Mouse (Mus musculus) inflammation-experienced regulatory T-cells, adult 16 weeks (primary cell): ENCODE measurements around the gene Gm11084. TPM values are rescaled to one million over a fixed set of nuclear protein-coding genes. Genes with fewer than 3 reads are reported as not detected.

ENCODE experiments used
- polyA plus RNA-seq: library from polyadenylated mRNA; unstranded; fragments of 100-300 nt; shearing (Covaris generic); gene quantifications from one replicate; pipeline ENCODE4 v1.2.1, GENCODE M21; 2017

Gene Gm11084
- polyA plus RNA-seq: not detected

GRCm38 (mm10) chr2:72986616-72987015 is at the start of gene Gm11084:
Gene Gm11084 (minus strand): TSS chr2:72986716.

GRCm38 (mm10) chr2:72980337-72981074 is 6.0 kb downstream of the Gm11084 start, which contains the start of gene Sp3:
Gene Sp3 (minus strand): TSS chr2:72980446.

Other genes with a start within 250 kb of the Gm11084 start
- gene Sp3, start 6.3 kb downstream of the Gm11084 start, polyA plus RNA-seq: 88.7 TPM
- 65.2 TPM for gene Ola1, start 232.2 kb upstream of the Gm11084 start, polyA plus RNA-seq